Mouse (Mus musculus): ENCODE measurements around the gene Nutf2.
"Not testable (repeated sequence)": the region's sequence is repeated elsewhere in the genome, so short reads cannot be mapped to it uniquely, and the experiment has no call there.

The Nutf2 gene

DNA sequence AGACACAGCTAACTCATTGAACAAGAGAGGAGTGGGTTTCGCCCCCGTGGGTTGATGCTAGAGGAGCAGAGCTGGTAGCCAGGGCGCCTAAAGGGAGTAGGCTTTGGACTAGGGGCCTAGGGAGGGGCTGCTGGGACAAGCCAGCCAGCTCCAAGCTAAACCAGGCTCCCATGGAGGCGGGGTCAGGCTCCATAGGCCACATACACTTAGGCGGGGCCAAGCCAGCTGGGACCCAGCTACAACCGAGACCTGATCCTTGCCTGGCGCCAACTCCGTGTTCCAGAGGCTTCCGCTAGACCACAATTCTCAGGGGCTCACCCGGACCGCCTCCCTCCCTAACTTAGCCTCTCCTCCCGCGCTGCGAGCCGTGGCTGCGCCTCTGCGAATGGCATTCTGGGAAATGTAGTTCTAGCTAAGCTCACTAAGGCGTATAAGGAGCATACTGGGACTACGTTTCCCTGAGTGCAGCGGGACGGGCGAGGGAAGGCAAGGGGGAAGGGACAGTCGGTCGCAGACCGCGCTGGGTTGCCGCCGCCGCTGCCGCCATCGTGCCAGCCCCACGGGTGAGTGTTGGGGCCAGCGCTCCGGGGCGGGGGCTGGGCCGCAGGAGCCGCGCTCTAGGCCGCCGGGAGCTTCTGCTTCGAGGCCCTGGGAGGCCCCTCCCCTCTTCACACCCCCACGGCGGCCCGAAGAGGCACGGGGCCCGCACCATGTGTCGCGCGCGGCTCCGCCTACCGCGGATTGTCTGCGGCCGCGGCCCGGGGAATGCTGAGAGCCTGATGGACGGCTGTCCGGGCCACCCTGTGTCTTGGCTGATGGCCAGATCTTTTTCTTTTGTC lies at the start of gene Nutf2:
Gene Nutf2 (plus strand): TSS at position 438 of the 839 bp plus-strand sequence.
- DNase-seq (ENCODE audit: low read depth, low spot score) = peak; percentile 94

DNA sequence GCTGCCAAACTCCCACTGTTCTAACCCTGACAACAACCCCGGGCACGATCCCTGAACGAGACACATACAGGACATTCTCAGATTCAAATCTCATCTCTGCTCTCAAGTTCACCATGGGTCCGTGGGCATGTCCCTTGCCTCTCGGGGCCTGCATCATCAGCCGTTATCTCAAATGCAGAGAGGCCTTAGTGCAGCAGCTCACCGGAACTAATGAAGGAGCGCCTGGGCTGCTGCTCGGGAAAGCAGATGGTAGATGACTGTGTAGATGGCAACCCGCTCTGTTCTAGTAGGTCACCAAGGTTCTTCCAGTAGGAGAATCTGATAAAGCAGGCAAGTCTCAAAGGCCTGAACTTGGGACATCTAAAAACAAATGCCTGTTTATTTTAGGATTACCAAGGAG lies 49.3 kb upstream of the Nutf2 start:
- peak; percentile 18 for DNase-seq (ENCODE audit: low read depth, low spot score)

DNA sequence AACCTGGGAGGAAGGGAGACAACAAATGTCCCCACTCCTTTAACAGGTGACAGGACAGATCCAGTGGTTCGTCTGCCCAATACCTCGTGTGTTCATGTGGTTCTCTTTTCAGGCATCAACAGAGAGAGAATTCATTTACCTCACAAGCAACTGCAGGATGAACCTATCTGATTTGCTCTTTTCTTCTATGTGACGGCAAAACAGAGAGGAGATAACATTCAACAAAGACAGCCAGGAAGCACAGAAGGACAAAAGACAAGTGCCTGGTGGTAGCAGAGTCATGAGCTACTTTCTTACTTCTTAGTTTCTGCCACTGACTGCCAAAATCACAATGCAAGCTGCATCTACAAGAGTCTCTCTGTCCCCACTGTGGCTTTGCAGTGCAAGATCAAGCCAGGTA lies 48.8 kb upstream of the Nutf2 start:
- DNase-seq (ENCODE audit: low read depth, low spot score) = peak; percentile 28

DNA sequence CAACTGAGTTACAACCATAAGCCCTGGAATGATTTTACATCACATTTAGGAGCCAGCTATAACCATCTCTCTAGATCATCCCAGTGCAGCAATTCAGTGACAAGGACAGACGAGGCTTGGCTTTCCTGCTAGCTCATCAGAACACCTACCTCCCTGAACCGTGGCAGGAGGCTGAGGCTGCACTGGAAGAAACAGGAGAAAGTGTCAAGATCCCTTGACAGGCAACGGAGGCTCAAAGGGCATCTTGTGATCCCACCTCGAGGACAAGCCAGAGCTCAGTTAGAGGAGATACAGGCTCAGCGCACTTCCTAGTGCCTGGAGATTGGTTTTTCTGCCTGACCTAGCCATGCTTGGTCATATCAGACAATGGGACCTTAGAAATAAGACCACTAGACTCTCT lies 47.9 kb upstream of the Nutf2 start:
- no peak for DNase-seq (ENCODE audit: low read depth, low spot score)

DNA sequence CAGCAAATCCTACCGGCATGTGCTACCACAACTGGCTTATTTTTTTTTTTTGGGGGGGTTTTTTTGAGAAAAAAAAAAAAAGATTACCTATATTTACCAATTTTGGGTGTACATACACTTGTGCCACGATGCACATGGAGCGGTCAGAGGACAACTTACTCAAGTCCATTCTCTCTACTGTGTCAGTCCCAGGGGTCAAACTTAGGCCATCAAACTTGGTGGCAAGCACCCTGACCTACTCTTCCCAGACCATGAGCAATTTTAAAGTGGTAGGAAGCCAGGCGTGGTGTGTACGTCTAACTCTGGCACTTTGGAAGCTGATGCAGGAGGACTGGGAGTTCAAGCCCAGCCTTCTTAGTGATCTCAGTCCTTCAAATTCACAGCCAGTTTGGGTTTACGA lies 47.1 kb upstream of the Nutf2 start:
- DNase-seq (ENCODE audit: low read depth, low spot score) = no peak

DNA sequence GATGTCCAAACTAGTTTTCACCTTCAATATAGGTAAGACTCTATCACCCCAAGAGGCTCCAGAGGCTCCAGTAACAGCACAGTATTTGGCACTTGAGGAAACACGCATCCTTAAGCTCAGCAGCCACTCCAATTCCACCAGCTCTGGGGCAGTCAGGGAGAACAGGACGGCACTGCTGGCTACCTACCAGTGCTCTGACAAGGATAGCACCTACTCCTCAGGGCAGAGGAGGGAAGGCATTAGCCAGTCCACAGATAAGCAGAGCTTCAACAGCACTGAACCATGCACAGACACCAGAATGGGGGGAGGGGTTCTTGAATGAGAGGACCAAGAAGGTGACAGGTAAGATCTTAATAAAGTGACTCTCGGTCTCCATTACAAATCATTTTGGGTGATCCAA lies 40.7 kb upstream of the Nutf2 start:
- DNase-seq (ENCODE audit: low read depth, low spot score) = no peak

DNA sequence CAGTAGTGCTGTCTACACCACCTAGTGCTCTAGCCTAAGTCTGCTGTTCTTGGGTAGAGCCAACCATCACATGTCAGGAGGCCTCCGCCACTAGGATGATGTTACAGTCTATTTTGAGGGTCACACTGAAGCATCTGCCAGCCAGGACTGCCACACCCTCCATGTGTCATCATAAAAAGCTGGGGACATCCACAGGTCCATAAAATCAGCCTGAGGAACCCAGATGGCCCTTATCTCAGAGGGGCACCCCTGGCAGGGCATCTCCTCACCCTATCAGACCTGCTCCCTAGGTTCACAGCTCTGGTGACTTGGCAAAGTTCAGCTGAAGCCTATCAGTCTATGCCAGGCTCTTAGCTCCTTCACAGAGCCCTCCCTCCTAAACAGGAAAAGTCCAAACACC lies 39.5 kb upstream of the Nutf2 start:
- DNase-seq (ENCODE audit: low read depth, low spot score) = no peak

DNA sequence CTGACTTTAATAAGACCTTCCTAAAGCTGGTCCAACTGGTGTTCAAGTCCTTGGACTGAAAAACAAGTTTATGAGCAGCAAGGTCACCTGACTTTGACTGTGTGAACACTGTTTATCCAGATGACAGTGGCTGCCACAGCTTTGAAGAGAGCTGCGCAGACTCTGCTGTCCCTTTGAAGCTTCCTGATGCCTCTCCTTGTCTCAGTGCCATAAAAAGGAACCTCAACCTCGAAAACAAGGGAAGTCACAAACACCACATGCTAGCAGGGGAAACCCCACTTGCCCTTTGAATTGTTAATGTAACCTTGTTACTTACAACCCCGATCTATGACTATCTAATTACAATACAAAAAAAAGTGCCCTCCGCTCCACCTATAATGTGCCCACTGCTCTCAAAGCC lies 34.9 kb upstream of the Nutf2 start:
- DNase-seq (ENCODE audit: low read depth, low spot score) = peak; percentile 41

DNA sequence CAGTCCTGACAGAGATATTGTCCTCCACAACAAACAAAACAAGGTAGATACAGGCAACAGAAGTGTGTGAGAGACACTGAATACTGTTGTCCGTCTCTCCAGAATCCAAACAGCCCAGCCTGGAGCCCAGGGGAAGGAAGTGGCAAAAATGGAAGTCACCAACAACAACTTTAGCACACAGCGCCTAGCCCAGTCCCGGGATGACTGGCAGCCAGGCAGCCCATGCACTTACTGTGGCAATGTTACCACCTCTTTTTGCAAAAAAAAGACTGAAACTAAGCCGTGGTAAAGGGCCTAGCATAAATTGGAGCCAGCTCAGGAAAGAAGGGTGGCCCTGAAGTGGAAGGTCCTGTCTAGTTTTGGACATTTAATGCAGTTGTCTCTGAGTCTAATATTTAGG lies 34.0 kb upstream of the Nutf2 start:
- peak; percentile 22 for DNase-seq (ENCODE audit: low read depth, low spot score)

DNA sequence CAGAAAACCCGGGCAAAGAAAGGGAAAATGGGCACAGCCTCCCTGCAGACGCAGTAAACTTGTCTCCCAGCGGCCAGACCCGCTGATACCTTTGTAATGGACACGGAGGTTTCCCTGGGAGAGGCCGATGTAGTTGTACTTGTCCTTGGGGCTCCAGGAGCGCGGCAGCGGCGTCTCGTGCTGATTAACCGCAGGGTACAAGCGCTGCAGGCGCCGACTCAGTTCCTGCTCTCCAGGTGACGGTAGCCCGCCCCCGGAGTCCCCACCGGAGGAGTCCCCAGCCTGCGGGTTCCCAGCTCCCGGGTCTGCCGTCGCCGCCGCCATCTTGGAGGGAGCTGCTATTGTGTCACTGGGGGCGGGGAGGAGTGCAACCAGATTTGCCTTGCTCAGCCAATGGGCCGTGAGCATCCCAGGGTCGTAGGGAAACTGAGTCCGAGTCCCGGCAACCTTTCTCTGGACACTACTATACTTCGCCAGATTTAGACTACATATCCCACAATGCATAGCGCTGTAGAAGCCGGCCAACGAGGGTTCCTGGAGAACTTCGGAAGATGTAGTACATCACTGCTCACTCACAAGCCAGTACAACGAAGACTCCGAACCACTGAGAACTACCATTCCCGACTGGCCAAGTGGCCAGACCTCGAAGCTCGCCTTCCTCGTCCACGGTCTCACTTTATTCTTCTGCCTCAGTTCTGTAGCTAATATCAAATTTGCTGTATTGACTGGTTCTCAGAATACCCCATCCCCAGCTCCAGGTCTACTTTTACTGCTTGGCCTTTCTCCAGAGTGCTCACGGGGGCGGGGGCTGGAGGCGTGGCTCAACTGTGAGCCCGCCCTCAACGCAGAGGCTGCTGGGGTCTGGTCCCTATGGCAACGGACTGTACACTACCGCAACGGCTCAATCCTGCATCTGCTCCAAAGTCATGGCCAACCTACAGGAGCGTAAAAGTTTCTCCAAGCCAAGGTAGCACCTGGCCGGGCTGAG lies 33.2 kb upstream of the Nutf2 start, which contains the start of the genes Ranbp10 and Tsnaxip1:
Gene Ranbp10 (minus strand): TSS at position 490 of the 988 bp plus-strand sequence.
Gene Tsnaxip1 (plus strand): TSS at position 871 of the 988 bp plus-strand sequence.
- peak; percentile 98 for DNase-seq (ENCODE audit: low read depth, low spot score)

DNA sequence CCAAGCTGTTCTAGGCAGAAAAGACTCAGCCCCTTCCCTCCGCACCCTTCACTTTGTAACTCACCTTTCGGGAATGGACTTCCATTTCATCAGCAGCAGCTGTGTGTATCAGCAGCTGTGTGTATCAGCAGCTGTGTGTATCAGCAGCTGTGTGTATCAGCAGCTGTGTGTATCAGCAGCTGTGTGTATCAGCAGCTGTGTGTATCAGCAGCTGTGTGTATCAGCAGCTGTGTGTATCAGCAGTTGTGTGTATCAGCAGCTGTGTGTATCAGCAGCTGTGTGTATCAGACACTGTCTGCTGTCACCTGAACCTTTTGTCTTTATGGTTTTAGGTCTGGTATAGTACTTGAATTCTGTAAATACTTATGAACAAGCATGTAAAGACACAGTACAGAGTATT lies 26.6 kb upstream of the Nutf2 start:
- not testable (repeated sequence) for DNase-seq (ENCODE audit: low read depth, low spot score)

DNA sequence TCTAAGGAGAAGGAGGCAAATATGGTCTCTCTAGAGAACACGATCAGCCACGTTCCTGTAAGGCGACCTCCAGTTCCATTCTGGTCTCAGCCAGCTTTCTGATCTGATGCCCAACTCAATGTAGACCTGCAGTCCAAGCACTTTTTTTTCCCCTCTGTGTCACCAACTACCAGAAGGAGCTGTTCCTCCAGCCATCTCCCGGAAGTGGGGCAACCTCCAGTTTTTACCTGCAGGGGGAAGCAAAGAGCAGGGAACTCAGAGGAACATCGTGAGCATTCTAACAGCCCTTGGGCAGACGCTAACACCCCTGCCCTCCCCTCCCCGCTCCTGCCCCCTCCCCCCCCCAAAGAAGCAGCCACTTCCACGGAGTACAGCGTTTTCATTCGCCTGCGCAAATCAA lies 25.1 kb upstream of the Nutf2 start:
- DNase-seq (ENCODE audit: low read depth, low spot score) = peak; percentile 90

DNA sequence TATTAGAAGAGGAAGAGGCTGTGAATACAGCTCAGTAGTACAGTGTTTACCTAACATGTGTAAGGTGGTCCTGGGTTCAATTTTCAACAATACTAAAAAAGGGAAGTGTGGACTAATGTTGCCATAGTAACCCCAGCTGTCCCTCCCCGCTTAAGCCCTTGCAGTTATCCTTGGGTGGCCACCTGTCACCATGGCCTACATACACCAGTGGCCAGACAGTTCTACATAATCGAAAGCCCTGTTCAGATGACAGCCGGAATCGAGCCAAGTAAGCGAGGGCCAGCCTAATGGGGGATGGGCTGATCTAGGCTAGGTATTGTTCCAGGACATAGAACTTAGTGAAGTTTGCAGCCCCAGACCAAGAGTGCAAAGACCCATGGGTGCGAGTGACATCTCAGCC lies 23.4 kb upstream of the Nutf2 start:
- no peak for DNase-seq (ENCODE audit: low read depth, low spot score)

DNA sequence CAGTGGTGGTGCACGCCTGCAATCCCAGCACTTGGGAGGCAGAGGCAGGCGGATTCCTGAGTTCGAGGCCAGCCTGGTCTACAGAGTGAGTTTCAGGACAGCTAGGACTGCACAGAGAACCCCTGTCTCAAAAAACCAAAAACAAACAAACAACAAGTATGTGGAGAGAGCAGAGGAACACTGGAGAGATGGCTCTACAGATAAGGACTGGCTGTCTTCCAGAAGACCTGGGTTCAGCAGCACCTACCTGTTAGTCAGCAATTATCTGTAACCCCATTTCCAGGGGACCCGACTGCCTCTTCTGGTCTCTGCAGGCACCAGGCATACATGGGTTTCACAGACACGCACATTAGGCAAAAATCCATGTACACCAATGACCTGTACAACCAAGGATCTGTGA lies 21.2 kb upstream of the Nutf2 start:
- DNase-seq (ENCODE audit: low read depth, low spot score) = no peak

DNA sequence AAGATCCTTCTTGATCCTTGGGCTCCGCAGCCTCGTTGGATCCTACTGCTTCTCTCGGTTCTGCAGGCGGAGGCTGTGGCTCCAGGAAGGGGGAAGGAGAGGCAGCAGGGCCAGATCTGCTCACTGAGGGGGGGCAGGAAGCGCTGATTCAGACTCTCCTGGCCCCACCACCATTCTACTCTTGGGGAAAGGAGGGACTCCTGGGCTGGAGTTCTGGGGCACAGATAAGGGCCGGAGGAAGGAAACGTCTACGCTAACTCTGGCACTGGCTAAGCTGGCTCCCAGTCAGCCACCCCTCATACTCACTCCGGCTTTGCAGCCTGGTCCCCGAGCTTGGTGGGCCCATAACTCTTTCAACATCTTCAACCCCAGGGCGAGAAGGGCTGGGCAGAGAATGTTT lies 13.7 kb upstream of the Nutf2 start:
- no peak for DNase-seq (ENCODE audit: low read depth, low spot score)

DNA sequence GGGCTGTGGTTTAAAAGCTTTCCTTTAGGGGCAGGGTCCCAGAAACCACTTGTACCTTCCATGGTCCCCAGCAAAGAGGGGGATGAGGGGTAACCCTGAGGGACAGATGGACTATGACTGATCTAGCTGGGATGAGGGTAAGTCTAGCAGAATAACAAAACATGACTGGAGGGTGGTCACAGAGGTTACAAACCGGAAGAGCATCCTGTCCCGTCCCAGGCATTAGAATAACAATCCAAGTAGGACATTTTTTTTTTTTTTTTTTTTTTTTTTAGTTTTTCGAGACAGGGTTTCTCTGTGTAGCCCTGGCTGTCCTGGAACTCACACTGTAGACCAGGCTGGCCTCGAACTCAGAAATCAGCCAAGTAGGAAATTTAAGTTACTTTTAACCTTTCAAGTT lies 10.4 kb upstream of the Nutf2 start:
- no peak for DNase-seq (ENCODE audit: low read depth, low spot score)

DNA sequence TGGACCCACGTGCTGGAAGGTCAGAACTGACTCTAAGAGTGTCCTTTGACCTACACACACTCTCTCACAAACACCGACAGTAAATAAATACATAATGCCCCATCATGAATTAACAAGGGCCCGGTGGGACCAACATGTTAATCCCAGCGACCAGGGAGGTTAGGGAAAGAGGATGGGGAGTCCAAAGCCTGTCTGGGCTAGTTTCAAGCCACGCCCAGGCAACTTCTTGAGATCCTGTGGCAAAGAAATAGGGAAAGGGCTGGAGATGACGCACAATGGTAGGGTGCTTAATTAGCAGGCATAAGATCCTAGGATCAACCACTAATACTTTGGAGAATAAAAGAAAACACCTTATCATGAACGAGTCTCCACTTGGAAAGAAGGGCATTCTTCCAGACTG lies 9.8 kb upstream of the Nutf2 start:
- DNase-seq (ENCODE audit: low read depth, low spot score) = no peak

DNA sequence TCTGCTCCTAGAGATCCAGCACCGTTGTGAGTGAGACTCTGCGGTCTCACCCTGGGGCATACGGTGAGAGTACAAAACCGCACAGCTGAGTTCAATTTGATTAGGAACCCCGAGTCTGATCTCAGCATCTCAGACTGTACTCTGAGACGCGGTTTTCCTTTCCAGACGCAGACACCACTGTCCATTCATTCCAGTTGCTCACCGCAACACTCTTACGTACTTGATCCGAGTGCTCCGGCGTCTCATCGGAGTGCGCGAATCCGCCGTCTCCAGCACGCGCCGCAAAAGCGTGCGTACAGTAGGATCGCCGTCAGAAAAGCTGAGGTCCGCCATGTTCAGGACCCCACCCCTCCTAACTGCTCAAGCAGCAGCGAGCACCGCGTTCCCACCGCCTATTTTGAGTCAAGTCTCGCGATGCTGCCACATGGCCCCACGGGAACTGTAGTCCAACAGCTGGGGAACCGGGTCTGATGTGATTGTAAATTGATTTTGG lies 8.7 kb upstream of the Nutf2 start:
- peak; percentile 93 for DNase-seq (ENCODE audit: low read depth, low spot score)

DNA sequence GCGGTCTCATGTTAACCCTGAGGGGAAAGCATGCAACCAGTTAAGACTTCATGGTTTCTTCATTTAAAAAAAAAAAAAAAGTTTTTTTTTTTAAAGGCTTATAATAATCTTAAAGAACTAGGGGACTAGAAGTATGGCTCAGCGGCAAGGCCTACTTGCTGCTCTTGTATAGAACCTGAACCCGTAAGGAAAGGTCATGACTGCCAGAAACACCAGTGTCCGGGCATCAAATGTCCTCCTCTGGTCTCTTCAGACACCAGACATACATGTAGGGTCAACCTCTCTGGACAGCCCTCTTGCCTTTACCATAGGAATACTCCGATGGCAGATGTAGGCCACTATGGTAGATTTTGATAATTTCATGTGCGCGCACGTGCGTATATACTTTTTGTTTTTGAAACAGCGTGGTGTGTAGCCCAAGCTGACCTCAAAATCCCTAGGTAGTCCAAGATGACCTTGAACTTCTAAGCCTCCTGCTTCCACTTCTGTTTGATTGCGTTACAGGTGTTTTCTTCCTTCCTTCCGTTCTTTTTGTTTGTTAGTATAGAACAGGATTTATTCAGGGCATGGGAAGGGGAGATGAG lies 8.1 kb upstream of the Nutf2 start:
- no peak for DNase-seq (ENCODE audit: low read depth, low spot score)

DNA sequence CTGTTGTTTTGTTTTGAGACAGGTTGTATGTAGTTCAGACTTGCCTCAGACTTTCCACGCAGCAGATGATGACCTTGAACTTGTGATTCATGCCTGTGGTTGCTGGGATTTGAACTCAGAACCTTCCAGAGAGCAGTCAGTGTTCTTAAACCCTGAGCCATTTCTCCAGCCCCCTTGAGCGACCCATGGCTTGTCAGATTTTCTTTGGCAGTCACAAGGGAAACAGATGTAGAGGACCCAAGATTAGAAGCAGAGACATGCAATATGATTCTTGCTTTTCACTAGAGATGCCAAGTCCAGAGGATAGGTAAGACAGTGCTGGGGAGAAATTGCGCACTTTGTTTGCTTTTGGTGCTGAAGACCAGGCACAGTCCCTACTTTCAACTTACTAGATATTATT lies 7.2 kb upstream of the Nutf2 start, which contains the start of gene Cenpt:
Gene Cenpt (minus strand): TSS at position 101 of the 400 bp plus-strand sequence.
- no peak for DNase-seq (ENCODE audit: low read depth, low spot score)

DNA sequence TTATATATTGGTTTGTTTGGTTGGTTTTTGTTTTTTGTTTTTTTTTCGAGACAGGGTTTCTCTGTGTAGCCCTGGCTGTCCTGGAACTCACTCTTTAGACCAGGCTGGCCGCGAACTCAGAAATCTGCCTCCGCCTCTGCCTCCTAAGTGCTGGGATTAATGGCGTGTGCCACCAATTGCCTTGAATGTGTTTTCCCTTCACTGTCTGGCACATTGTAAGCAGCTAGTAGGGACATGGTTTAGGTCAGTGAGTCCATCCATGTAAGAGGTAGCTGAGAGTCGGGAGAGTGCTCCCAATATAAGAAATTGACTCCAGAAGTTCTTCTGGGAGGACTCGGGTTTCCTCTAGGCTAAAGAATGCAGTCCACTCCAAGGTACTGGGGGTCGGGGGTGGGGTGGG lies 6.1 kb upstream of the Nutf2 start:
- DNase-seq (ENCODE audit: low read depth, low spot score) = no peak

DNA sequence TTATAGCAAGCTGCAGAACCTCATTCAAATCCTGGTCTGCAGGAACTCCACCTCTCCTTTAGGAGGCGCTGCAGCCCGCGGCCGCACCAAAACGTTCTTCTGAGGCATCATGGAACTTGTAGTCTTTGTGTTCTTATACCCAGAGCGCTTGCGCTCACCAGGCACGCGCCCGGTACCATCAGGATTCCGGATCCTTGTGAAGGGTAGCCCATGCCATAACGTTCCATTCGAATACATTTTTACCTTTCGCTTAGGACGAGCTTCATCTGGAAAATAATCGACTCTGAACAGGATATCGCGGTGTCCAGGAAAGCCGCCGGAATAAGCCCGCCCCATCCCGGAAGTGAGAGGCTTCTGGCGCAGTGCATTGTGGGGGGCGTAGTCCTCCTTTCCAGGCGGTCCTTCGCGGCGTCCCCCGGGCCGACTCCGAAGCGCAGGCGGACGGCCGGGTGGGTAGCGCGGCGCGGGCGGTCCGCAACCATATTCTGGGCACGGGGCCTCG lies 5.6 kb upstream of the Nutf2 start, which contains the start of gene Thap11:
Gene Thap11 (plus strand): TSS at position 418 of the 502 bp plus-strand sequence.
- DNase-seq (ENCODE audit: low read depth, low spot score) = peak; percentile 93

All from CD4-positive, CD25-positive, alpha-beta regulatory T cell, adult 2 months (primary cell).